Mouse (Mus musculus) gastrocnemius, adult 8-10 months (tissue): ENCODE data around the gene Gm28048. TPM values are rescaled to one million over a fixed set of nuclear protein-coding genes. Genes with fewer than 3 reads are reported as not detected.

Source experiments
- DNase-seq, 2 experiments: peaks; one replicate each; pipeline ENCODE4 v3.0.0; 2022; ENCODE audit warnings: low spot score in 2 of 2
- total RNA-seq, 4 experiments: library from RNA; stranded (reverse); gene quantifications; 2 replicates each; pipeline ENCODE4 v1.2.4; 2022

Gm28048 gene
- total RNA-seq, 4 experiments from 2014 or later, result 0.92 to 2.0 (median 1.4) TPM

- no peak for DNase-seq
These were observed 172.3 kb downstream of the Gm28048 start for GRCm38 (mm10) chr11:22809465-22810096.

DNA sequence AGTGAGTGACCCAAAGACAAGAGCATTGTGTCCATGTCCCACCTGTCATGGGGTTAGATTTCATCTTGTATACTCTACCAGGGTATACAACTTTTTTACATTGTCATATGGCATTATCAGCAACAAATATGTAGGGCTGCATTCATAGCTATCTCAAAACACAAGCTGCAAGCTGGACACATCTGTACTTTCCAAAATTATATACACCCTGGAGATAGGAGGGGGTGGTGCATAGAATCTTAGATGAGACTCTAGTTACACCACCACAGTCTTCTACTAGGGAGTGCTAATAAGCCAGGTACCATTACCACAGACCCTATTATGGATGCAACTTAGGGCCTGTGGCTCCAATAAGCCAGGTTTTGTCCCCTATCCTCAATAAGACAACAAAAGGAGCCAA, 173.8 kb downstream of the Gm28048 start:
- no peak for DNase-seq

GRCm38 (mm10) chr11:22805171-22805570, 176.7 kb downstream of the Gm28048 start:
- no peak for DNase-seq

- no peak for DNase-seq
These were observed 181.9 kb downstream of the Gm28048 start for GRCm38 (mm10) chr11:22799987-22800424.

- no peak for DNase-seq
These were observed 183.0 kb downstream of the Gm28048 start for GRCm38 (mm10) chr11:22798916-22799315.

- no peak for DNase-seq
These were observed 187.2 kb downstream of the Gm28048 start for GRCm38 (mm10) chr11:22794734-22795133.

GRCm38 (mm10) chr11:22793881-22794203, 188.0 kb downstream of the Gm28048 start:
- no peak for DNase-seq

GRCm38 (mm10) chr11:22793176-22793880, 188.6 kb downstream of the Gm28048 start:
- DNase-seq, result no peak

- DNase-seq, result no peak
These were observed 189.7 kb downstream of the Gm28048 start for GRCm38 (mm10) chr11:22792149-22792548.

- DNase-seq, result no peak
These were observed 190.2 kb downstream of the Gm28048 start for GRCm38 (mm10) chr11:22791726-22792125.

- no peak for DNase-seq
These were observed 194.1 kb downstream of the Gm28048 start for GRCm38 (mm10) chr11:22787833-22788232.

Other genes starting within 250 kb of the Gm28048 start
- 1 to 10 TPM; 1.0 to 1.7 (median 1.2) TPM for gene B3gnt2, start 121.1 kb downstream of the Gm28048 start, total RNA-seq
- gene Zrsr1, start 10.1 kb downstream of the Gm28048 start, total RNA-seq, result 10 to 100 TPM; 19.3 to 26.7 (median 21.7) TPM
- 100 to 1,000 TPM in 2 of 4 experiments, 10 to 100 TPM in 2; 90.9 to 112 (median 101) TPM for gene Commd1, start 292 bp upstream of the Gm28048 start, total RNA-seq
- gene Cct4, start 8.4 kb upstream of the Gm28048 start, total RNA-seq, result 100 to 1,000 TPM in 1 of 4 experiments, 10 to 100 TPM in 3; 81.4 to 104 (median 87.7) TPM
- gene Fam161a, start 25.4 kb upstream of the Gm28048 start, total RNA-seq, result 1 to 10 TPM; 2.6 to 3.4 (median 3.1) TPM